Mouse (Mus musculus): ENCODE measurements around the gene Cntn5.
A peak's percentile ranks its signal among the peaks of the same experiment; 100 is the strongest.

The Cntn5 gene

GRCm38 (mm10) chr9:9705180-9705579 lies 1199.4 kb downstream of the Cntn5 start:
- no peak for DNase-seq (ENCODE audit: low spot score in 2 of 2)

- DNase-seq (ENCODE audit: low spot score in 2 of 2) = no peak
These were observed 1207.9 kb downstream of the Cntn5 start for GRCm38 (mm10) chr9:9696636-9697035.

GRCm38 (mm10) chr9:9682348-9682884 lies 1222.2 kb downstream of the Cntn5 start:
- no peak for DNase-seq (ENCODE audit: low spot score in 2 of 2)

GRCm38 (mm10) chr9:9676078-9676477 lies 1228.5 kb downstream of the Cntn5 start:
- DNase-seq (ENCODE audit: low spot score in 2 of 2) = no peak

- DNase-seq (ENCODE audit: low spot score in 2 of 2) = peak; percentile 13 to 23
These were observed 1230.0 kb downstream of the Cntn5 start for GRCm38 (mm10) chr9:9674531-9674930.

- peak in 1 of 2 experiments; percentile 11 for DNase-seq (ENCODE audit: low spot score in 2 of 2)
These were observed 1231.1 kb downstream of the Cntn5 start for GRCm38 (mm10) chr9:9673277-9674049.

GRCm38 (mm10) chr9:9653463-9653862 lies 1251.1 kb downstream of the Cntn5 start:
- DNase-seq (ENCODE audit: low spot score in 2 of 2) = no peak

GRCm38 (mm10) chr9:9647361-9647760 lies 1257.2 kb downstream of the Cntn5 start:
- DNase-seq (ENCODE audit: low spot score in 2 of 2) = no peak

- DNase-seq (ENCODE audit: low spot score in 2 of 2) = no peak
These were observed 1258.3 kb downstream of the Cntn5 start for GRCm38 (mm10) chr9:9646276-9646675.
